Mouse (Mus musculus) right cerebral cortex, postnatal 14 days (tissue): Measurements from ENCODE around the gene Olfr374.

Experiments used
- DNase-seq: peaks from one replicate; pipeline ENCODE4 v3.0.0; 2022

Gene Olfr374

DNA sequence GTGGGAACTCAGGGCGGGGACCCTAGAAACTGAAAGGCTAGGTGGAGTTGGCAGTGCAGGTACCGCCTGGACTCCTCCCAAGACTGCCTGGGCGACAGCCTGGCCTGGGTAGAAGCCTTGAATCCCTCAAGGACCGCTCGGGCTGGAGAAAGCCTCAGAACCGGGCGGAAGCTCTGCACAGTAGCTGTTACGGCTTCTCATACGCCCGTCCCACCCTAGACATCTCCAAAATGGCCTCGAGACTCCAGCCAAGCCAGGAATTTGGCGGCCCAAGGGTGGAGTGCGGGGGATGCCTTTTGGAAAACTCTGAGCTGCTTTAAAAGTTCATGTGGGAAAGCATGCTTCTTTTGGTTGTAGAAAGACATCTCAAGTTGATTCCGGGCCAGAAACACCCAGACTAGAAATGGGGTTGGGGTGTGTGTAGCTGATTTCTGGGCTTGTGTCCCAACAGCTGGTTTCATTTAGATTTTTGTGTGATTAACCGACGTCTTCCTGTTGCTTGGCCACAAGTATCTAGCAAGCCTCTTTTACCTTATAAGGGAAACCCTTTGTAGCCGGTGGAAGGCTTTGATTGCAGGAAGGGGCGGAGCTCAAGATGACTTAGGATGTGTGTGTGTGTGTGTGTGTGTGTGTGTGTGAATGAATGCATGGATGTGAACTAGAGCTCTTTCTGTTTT lies 29.6 kb downstream of the Olfr374 start:
- DNase-seq = peak; percentile 17

GRCm38 (mm10) chr8:72137431-72137830 lies 30.6 kb downstream of the Olfr374 start:
- no peak for DNase-seq

GRCm38 (mm10) chr8:72138456-72138855 lies 31.6 kb downstream of the Olfr374 start:
- DNase-seq = no peak

GRCm38 (mm10) chr8:72143256-72143824 lies 36.5 kb downstream of the Olfr374 start:
- no peak for DNase-seq

- no peak for DNase-seq
Measured at GRCm38 (mm10) chr8:72144345-72144975, 37.6 kb downstream of the Olfr374 start.

GRCm38 (mm10) chr8:72145511-72145910 lies 38.7 kb downstream of the Olfr374 start:
- no peak for DNase-seq

DNA sequence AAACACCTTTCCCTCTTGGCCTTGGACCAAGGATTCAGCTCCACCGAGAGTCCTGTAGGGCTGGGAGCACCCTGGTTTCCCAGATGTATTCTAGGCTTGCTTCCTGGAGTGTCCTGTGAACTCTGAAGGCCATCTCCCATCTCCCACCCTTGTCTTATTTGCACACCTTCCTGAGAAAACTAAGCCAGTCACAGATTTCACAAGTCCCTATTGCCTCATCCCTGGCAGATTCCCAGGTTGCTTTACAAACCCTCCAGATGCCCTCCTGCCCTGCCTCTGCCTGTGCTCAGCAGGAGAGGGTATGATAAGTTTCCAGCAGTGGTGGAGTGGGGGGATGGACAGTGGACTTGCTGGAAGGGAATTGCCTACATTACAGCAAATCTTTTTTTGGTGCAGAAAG lies 39.2 kb downstream of the Olfr374 start:
- DNase-seq = no peak

- DNase-seq = no peak
Measured at GRCm38 (mm10) chr8:72146556-72146955, 39.7 kb downstream of the Olfr374 start.

GRCm38 (mm10) chr8:72147266-72147665 lies 40.4 kb downstream of the Olfr374 start:
- no peak for DNase-seq

GRCm38 (mm10) chr8:72149056-72149455 lies 42.2 kb downstream of the Olfr374 start:
- DNase-seq = no peak

DNA sequence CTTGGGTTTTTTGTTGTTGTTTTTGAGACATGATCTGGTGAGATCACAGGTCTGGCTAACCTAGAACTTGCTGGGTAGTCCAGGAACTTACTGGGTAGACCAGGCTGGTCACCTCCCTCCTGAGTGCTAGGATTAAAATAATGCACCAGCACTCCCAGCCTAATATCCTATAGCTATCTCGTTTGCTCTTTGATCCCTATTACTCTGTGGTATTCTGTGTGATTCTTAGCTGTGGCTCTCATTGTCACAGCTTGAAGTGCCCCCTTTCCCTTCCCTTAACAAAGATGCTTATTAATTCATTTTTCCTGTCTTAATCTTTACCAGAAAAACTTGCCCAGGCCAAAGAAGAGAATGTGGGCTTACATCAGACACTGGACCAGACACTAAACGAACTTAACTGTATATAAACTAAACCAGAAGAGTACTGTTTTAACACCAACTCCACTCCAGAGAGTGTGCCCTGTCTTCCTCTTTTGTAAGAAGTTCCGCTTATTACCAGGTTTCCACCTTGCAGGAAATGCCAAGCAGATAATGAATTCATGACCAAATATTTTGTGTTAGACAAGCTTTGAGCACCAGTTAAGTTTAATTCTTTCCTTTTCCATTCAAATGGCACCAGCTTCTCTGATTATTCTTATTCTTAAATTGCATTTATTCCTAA lies 44.7 kb downstream of the Olfr374 start:
- no peak for DNase-seq

DNA sequence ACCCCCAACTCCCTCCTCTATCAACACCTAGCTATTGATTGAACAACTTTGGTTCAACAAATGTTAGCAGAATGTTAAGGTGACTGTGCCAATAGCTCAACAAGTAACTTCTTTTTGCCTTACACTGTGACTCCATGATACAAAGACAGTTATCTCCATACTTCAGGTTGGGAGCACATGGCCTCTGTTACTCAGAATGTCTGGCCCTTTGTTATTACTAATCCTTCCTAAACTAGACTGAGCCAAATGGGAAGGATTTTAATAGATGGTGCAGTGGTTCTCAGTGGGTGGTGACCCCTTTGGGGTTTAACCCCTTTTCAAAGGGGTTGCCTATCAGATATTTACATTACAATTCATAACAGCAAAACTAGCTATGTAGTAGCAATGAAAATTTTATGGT lies 46.5 kb downstream of the Olfr374 start:
- DNase-seq = no peak

DNA sequence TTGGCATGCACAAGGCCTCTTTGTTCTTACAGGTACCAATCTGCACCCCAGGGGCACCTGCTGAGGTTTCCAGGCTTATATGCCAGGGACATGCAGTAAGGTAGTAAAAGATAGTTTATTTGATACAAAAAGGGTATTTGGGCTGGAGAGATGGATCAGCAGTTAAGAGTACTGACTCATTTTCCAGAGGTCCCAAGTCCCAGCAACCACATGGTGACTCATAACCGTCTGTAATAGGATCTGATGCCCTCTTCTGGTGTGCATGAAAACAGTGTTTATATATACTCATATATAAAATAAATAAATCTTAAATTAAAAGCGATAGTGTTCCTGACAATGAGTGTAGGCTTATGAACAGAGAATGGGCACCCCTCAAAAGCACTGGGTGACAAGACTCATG lies 51.3 kb downstream of the Olfr374 start:
- no peak for DNase-seq

DNA sequence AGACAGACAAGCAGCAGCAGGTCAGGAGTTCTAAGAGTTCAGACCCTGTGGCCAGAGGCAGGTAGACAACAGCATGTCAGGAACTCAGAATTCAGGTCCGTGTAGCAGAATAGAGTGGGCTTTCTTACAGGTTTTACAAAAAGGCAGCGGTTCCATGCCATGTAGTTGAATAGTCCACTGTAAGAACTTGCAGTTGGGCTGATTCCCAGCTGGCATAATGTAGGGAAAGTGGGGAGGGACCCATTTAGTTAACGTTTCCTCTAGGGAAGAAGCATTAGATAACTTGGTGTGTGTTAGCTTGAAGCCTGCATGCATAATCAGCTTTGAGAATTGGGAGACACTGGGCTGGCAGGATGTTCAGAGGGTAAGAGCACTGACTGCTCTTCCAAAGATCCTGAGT lies 51.9 kb downstream of the Olfr374 start:
- no peak for DNase-seq

- DNase-seq = no peak
Measured at GRCm38 (mm10) chr8:72160007-72160406, 53.2 kb downstream of the Olfr374 start.

DNA sequence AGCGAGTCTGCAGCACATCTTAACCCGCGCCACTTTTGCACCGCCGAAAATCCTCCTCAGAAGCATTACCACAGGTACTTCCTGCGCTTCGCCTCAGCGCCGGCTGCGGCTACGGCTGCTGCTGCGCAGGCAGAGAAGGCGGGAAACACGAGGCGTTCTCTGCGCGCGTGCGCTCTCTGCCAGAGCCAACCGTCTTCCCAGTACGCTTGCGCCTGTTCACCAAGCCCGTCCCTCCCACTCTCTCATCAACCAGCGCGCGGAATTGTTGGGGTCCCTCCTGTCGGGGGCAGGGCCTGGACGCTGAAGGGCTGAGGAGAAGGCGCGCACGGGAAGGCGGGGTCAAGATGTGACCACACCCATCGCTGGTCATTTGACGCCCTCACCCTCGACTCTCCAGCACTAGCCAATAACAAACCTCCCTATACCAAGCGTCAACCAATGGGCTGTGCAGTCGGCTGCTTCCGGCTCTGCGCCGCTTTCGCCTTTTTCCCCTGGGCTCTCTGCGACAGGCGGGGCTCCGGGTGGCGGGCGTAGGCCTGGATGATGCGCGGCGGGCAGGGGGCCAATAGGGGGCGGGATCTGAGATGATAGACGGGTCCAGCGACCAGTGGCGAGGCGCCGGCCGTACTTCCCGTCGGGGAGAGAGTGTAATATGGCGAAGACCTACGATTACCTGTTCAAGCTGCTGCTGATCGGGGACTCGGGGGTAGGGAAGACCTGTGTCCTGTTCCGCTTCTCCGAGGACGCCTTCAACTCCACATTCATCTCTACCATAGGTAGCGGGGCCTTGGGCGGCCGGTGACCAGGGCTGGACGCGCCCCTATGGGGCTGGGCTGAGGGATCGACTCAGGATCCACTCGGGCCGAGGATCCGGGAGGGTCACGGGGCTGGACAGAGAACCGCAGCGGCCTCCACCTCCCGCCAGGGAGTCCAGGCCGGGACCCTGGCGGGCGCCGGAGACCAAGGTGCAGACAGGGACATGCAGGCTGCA lies 54.2 kb downstream of the Olfr374 start, which contains the start of gene Rab8a:
Gene Rab8a (plus strand): TSS at position 494 of the 991 bp plus-strand sequence.
- peak; percentile 99 for DNase-seq

DNA sequence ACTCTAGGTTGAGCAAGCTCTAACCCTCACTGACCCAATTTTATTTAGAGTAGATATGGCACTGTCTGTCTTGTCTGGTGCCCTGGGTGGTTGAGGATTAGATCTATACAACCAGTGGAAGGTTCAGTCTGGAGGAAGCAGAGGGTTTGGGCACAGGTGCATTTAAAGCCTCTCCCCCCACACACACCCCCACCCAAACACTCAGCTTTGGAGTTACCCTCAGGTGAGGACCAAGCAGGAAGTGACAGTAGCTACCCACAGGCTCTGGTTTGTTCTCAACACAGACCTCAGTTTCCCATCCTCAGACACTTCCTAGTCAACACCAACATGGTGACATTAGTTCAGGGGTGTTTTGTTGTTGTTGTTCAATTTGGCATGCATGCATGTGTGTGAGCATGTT lies 56.0 kb downstream of the Olfr374 start:
- no peak for DNase-seq
